ENCODE assay signal across 8 mouse cellular contexts in genomic region chr13:49187288-49188218, GRCm38 (mm10). TPM values are rescaled to one million over a fixed set of nuclear protein-coding genes. Genes with fewer than 3 reads are reported as not detected.
A peak's percentile ranks its signal among the peaks of the same experiment; 100 is the strongest.
DNase-seq lines count a peak whose midpoint lies in the region; ATAC-seq and TF ChIP-seq lines count a peak whose summit lies in the region.

TSS of gene Ninj1 (plus strand) at chr13:49187485.

- H3K9ac ChIP-seq in hindbrain, postnatal 0 days (replicated peaks; ENCODE audit: low read length) = peak within 1 kb of the TSS; percentile 73

- peaks cover 8% of the 10 kb centered on the region for H3K4me1 ChIP-seq in hindbrain, postnatal 0 days (ENCODE audit: insufficient read depth, low read length)

- DNase-seq in adipocyte (ENCODE audit: low spot score) = peak; percentile 83
- DNase-seq in gastrocnemius, adult 8-10 months (ENCODE audit: low spot score in 2 of 2) = peak; percentile 75 to 82
- peak; percentile 90 for DNase-seq in hindbrain, postnatal 0 days (ENCODE audit: low spot score)
- DNase-seq in left cerebral cortex, postnatal 14 days (ENCODE audit: low spot score in 2 of 2) = peak; percentile 74 to 87
- peak; percentile 79 for DNase-seq in right cerebral cortex, postnatal 14 days
- DNase-seq in urinary bladder, postnatal 25 days (ENCODE audit: low spot score) = peak; percentile 79

- H3K4me3 ChIP-seq in hindbrain, postnatal 0 days (ENCODE audit: low read length) = peak within 1 kb of the TSS; percentile 74

- peak within 1 kb of the TSS; percentile 100 for H3K4me2 ChIP-seq in hindbrain, postnatal 0 days (ENCODE audit: low read depth, low read length)

- H3K27ac ChIP-seq in hindbrain, postnatal 0 days = peak within 1 kb of the TSS; percentile 78

- peak; percentile 87 for ATAC-seq in common myeloid progenitor, adult 5-6 weeks (replicated peaks; ENCODE audit: low read depth, poor library complexity, severe bottlenecking)
- ATAC-seq in hindbrain, postnatal 0 days = peak; percentile 87
- ATAC-seq in megakaryocyte-erythroid progenitor cell, adult 5-6 weeks (replicated peaks; ENCODE audit: low FRiP score, low TSS enrichment, poor library complexity, severe bottlenecking) = peak; percentile 92

- TF ChIP-seq CTCF in hindbrain, postnatal 0 days (IDR thresholded peaks at IDR 0.05; ENCODE audit: low read depth) = no peak

- intact Hi-C loops in left cerebral cortex, postnatal 14 days (cut with DNase I) = no loop called here

- WGBS in hindbrain, postnatal 0 days = under 1% methylated on average over 66 of the region's 87 CpGs

- no peaks in the 10 kb centered on the region for H3K27me3 ChIP-seq in hindbrain, postnatal 0 days (ENCODE audit: insufficient read depth, low read length)

- H3K9me3 ChIP-seq in hindbrain, postnatal 0 days (ENCODE audit: low read length) = no peaks in the 10 kb centered on the region

- no peaks in the 10 kb centered on the region for H3K36me3 ChIP-seq in hindbrain, postnatal 0 days (ENCODE audit: insufficient read depth, low read length)

RNA-seq across cellular contexts. Expression of gene Ninj1, which starts in this region (rescaled TPM):
- 29.3 and 42.7 TPM in 2 replicates for total RNA-seq in common myeloid progenitor, adult 5-6 weeks (2017)
- 10 to 100 TPM; 15.4 to 22.5 (median 19.0) TPM for total RNA-seq in gastrocnemius, adult 8-10 months (2022)
- 44.1 and 54.4 TPM in 2 replicates for total RNA-seq in hindbrain, postnatal 0 days (2014; rRNA removed)
- polyA plus RNA-seq in hindbrain, postnatal 0 days (2015; fragmentation: Nextera tagmentation; extraction: Ambion mirVana) = 50.0 and 50.7 TPM in 2 replicates
- total RNA-seq in left cerebral cortex, postnatal 14 days (2021) = 10 to 100 TPM; 19.5 to 28.5 TPM
- total RNA-seq in megakaryocyte-erythroid progenitor cell, adult 5-6 weeks (2014; fragmentation: Nextera tagmentation) = 34.5 and 36.1 TPM in 2 replicates
- 18.7 and 18.9 TPM in 2 replicates for total RNA-seq in megakaryocyte-erythroid progenitor cell, adult 5-6 weeks (2017)

Comparison
In these comparisons a context has a peak if more than half of its experiments do, and no peak if none do; other contexts are left out.
1. Peak in every context shown above with its lines: DNase-seq, ATAC-seq, H3K4me3 ChIP-seq and H3K27ac ChIP-seq.